Mouse (Mus musculus): ENCODE measurements around the gene Fbxw4. TPM values are rescaled to one million over a fixed set of nuclear protein-coding genes. Genes with fewer than 3 reads are reported as not detected.
"Not testable (repeated sequence)": the region's sequence is repeated elsewhere in the genome, so short reads cannot be mapped to it uniquely, and the experiment has no call there.

Fbxw4 gene
- total RNA-seq, 2 experiments from 2014 or later = 24.0 to 25.0 TPM

DNA sequence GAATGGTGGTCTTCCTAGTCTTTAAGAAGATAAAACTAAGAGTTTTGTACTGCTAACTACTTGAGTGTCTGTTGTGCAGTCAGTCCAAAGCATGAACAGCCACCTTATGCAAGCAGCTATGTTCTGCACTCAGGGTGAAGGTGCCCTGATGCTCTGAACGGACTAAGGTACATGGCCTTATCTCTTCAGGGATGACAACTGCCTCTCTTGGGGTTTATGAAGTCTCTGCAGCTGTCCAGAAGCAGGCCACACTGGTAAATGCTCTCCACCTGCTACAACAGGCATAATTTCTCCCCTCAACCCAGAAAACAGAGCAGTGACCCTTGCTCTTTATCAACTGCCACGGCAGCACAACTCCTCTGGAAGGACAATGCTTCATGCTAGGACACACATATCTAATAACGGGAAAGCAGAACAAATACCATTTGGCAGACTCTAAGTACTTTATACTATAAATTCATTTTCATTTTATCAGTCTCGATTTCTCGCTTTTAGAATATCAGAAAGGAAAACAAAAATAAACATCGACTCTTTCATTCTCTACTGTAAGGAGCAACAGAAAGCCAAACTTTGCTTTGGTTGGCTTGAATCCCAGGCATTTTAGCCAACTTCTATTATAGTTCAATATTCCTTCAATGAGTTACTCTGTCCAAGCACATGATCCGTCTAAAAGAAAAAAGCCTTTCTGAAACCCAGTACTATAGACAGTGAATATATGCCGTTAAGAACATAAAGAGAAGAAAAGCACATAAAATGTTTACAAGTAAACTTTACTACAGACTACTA is 3.1 kb downstream of the Fbxw4 start:
- DNase-seq = no peak

DNA sequence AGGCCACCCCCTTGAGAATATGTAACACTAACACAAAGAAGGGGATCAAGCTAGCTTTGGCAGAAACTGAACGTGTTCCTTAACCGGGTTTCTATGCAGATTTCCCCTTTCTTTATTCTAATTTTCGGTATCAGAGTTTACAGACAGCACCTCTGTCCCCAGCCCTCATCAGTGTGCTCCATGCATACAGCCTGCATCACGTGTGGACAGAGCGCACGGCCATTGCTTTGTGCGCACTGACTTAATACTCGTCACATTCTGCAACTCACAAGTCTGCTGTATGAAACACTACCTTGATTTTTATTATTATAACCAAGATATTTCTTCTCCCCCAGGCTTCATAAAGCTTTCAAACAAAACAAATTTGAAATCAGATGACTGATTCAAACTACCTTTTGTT is 4.2 kb downstream of the Fbxw4 start:
- no peak for DNase-seq

GRCm38 (mm10) chr19:45653986-45654385 is 6.1 kb downstream of the Fbxw4 start:
- DNase-seq = no peak

DNA sequence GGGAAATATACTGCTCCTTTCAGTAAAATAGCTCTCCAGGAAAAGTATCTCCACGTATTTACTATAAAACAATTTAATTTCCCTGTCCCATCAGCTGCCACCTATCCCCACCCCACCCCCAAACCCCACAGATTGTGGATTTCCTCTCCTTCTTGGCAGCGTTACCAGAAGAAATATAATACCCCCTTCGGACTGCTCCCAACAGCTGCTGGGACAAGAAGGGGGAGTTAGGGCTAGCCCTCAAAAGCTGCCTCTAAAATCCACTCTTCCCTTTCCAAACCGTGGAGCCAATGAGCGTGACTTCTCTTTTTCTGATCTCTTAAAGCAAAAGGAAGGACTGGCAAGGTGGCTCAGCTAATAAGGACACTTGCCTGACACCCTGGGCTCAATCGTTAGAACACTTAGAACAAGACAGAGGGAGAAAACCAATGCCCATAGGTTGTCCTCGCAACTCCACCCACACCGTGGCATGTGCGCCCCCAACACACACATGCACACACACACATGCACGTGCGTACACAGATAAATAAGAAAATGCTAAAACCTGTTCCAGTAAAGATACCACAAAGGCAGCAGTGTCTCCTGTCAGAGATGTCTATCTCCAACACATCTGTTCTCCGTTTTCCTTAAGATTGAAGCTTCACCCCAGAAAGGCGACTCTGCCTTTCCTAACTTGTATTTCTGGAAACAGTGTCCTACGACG is 7.7 kb downstream of the Fbxw4 start:
- peak; percentile 14 for DNase-seq

GRCm38 (mm10) chr19:45651524-45651923 is 8.6 kb downstream of the Fbxw4 start:
- DNase-seq = no peak

DNA sequence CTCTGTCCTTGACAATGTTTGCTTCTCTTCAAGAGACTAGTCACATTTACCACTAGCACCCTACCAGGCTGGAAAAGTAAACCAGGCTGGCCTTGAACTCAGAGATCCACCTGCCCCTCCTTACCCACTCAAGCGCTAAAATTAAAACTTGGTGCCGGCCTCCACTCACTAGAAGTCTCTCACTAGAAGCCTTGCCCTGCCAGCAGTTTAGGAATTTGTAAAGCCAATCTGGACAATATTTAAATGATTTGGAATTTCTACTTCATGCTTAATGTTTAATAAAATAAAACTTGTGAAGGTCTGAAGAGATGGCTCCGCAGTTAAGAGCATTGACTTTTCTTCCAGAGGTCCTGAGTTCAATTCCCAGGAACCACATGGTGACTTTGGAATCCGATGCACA is 10.3 kb downstream of the Fbxw4 start:
- DNase-seq = no peak

DNA sequence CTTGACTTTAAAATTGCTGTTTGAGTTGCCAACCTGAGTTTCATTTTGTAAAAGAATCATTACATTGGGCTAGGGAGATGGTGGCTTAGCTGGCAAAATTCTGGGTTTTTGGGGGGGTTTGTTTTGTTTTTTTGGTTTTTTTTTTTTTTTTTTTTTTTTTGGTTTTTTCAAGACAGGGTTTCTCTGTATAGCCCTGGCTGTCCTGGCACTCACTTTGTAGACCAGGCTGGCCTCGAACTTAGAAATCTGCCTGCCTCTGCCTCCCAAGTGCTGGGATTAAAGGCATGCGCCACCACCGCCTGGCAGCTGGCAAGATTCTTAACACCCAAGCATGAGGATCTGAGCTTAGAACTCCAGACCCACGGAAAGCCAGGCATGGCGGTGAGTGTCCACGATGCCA is 11.6 kb downstream of the Fbxw4 start:
- DNase-seq = not testable (repeated sequence)

GRCm38 (mm10) chr19:45646866-45647265 is 13.2 kb downstream of the Fbxw4 start:
- no peak for DNase-seq

GRCm38 (mm10) chr19:45640691-45641090 is 19.4 kb downstream of the Fbxw4 start:
- DNase-seq = no peak

- DNase-seq = no peak
Measured at GRCm38 (mm10) chr19:45635960-45636359, 24.2 kb downstream of the Fbxw4 start.

GRCm38 (mm10) chr19:45631584-45631983 is 28.5 kb downstream of the Fbxw4 start:
- DNase-seq = no peak

GRCm38 (mm10) chr19:45630953-45631352 is 29.2 kb downstream of the Fbxw4 start:
- no peak for DNase-seq

GRCm38 (mm10) chr19:45629219-45629618 is 30.9 kb downstream of the Fbxw4 start:
- DNase-seq = peak; percentile 22

DNA sequence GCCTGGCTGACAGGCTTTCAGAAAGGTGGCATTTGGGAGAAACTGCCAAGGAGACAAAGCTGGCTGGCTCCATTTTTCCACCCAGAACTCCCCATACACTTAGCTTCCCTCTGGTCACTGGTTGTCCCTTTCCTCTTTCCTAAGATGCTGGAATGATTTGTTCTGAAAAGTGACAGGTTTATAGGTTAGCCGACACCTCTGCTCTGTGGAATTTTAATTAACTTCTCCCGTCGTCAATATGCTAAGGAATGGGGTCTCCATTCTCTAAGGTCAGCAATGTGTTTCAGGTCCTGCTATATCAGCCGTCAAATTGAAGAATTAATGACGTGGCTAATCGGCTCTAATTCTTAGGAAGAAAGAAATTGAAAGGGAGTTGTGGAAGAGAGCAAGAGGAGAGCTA is 31.5 kb downstream of the Fbxw4 start:
- DNase-seq = no peak

DNA sequence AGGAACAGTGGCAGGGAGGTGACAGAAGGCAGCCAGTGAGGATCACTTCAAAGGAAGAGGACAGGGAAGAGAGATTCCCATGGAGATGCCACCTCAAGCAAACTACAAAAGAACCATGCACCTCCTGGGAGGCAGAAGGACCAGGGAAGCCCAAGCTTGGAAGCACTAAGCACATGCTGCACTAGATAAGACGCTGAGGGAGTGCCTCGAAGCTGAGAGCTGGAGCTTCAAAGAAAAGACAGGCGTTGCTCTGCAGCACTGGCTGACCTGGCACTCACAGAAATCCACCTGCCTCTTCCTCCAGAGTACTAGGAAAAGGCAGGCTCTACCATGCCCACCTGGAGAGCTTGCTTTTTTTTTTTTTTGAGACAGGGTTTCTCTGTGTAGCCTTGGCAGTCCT is 33.1 kb downstream of the Fbxw4 start:
- no peak for DNase-seq

DNA sequence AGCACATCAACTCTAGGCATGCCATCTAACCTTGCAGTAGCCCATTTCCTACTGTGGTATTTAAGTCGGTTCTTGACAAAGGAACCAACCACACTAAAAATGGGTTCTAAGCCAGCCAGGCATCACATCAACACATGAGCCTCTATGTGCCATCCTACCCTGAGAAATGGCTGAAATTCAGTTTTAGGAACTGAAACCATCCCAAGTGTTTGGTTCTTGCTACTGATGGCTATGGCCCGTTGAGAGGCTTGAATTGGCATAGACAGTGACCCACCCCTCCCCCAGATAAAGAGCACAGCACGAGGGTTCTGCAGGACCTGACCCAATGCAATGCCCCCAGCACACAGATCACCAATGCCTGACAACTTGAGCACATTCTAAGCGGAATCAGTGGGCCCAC is 36.4 kb downstream of the Fbxw4 start:
- no peak for DNase-seq

DNA sequence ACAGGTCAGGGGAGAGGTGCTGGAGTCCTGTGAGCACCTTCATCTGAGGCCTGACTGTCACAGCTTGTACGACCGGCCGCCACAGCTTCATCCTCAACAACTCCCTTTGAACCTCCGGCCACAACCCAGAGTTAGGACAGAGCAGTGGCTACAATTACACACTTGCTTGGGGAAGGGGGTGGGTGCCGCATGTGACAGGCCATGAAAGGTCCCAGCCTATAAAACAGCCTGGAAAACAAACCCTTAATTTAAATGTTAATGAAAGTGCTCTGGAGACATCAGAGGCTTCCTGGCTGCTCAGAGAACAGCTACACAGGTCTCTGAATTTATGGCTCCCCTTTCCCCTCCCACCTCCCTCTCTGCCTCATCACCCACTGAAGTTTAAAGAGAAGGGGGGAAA is 38.0 kb downstream of the Fbxw4 start:
- DNase-seq = no peak

DNA sequence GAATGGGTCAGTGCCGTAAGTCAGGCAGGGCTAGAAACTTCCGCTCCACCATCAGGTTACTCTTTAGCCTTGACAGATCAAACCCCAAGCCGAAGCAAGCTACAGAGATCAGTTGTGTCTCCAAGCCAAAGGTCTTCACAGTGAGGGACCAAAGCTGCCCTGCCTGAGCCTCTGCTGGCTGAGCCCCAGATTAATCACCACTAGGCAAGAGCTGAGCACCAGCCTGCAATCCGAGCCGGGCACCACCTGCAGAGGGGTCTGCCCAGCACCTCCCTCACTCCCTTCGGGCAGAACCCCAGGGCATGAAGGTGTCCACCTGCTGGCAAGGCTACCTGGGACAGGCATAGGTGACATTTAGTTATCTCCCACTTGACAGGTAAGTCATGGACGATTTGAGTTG is 39.1 kb downstream of the Fbxw4 start:
- no peak for DNase-seq

DNA sequence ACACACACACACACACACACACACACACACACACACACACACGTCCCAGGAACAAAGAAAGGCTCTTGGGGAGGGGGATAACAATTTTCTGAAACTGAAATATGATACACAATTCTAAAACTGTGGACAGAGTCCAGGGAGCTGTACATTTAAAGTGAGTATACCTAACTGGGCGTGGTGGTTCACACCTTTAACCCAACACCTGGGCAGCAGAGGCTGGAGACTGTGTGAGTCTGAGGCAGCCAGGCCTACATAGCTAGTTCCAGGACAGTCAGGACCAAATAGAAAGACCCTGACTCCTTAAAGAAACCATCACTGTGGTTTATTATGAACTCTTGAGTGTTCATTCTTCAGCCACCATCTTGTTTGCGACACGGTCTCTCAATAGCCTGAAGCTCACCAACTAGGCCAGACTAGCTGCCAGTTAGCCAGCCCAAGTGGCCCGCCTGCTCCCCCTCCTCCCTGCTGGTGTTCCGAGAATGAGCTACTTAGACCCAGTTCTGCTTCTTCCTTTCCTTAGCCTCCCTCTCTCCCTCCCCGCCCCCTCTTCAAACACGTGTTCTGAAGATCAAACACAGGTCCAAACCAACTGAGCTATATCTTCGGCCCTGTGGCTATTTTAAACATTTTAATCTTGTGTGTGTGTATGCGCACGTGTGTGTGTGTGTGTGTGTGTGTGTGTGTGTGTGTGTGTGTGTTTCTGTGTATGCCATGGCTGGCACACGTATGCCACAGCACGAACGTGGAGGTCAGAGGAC is 40.2 kb downstream of the Fbxw4 start:
- DNase-seq = no peak

DNA sequence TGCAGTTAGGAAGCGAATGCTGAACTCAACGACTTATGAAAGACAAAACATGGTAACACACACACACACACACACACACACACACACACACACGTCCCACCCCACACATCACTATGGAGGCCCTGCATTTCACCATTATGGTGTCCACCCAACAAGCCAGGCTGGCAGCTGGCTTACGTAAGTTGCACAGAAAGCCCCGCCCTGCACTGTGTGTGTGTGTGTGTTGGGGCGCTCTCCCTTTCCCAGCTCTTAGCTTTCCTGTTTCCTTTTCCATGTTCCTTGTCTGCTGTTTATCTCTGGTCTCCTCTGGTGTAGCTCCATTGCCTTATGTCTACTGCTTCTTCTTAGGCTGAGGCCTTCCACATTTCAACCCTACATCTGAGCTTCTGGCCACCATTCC is 41.9 kb downstream of the Fbxw4 start:
- DNase-seq = no peak

DNA sequence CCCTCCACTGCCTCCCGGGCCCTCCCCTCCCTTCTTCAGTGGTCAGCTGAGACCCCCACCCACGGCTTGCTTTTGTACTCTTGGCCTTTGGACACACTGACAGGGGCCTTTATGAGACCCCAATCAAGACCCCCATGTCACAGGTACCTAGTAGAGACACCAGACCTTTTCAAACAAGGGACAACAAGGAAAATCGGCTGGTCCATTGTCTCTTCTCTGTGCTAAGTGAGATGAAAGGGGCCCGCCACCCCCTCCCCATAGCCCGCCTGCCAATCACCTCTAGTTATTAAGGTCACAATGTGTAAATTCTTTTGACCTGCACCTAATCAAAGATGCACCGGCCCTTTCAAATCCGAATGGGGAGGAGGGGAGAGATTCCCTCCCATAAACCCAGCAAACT is 43.4 kb downstream of the Fbxw4 start:
- DNase-seq = no peak

- DNase-seq = no peak
Measured at GRCm38 (mm10) chr19:45616214-45616518, 43.9 kb downstream of the Fbxw4 start.

DNA sequence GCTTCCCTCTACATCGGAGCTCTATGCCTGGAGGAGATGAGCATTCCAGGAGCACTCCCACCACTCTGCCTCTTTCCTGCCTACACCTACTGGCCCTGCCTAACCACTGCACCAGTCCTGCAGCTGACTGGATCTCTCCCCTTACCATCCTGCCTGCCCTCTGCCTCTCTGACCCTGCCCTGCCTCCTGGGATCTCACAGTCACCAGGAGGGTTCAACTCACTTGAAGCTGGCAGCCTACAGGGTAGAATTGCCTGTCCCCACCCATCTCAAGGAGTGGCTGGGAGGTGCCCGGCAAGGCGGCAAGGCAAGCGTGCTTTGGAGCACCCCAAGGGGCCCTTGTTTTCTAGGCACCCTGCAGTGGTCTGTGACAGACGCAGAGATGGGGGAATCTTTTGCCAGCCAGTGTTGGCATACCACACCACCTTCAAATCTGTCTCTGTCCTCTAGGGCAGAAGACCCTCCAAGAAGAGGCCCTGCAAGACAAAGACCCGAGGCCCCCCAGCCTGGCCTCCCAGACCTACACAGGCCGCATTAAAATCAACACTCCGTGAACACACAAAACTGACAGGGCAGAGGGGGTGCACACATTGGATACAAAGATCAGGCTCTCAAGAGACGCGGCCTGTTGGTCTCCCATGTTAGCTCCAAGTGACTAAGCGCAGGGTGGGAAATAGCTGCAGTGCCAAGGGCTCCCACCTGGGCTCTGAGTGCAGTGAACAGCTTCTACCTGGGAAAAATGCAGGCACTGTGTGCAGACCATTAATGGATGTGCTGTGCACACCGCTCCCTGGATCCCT is 44.5 kb downstream of the Fbxw4 start:
- no peak for DNase-seq

Data from heart, postnatal 4 days (tissue).